Mouse (Mus musculus): Measurements from ENCODE around the gene Arglu1.

DNA sequence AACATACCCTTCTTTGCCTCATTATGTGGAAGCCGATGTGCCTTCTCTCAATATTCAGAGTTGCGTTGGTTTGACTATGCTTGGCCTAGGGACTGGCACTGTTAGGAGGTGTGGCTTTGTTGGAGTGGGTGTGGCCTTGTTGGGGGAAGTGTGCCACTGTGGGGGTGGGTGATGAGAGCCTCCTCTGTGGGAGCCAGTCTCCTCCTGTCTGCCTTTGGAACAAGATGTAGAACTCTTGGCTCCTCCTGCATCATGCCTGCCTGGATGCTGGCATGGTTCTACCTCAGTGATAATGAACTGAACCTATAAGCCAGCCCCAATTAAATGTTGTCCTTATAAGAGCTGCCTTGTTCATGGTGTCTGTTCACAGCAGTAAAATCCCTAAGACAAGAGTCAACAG lies 38.3 kb upstream of the Arglu1 start:
- TF ChIP-seq CTCF (IDR thresholded peaks at IDR 0.05; ENCODE audit: borderline replicate concordance, extremely low read depth, insufficient read depth, insufficient read length) (no peak), POLR2A (IDR thresholded peaks at IDR 0.05; ENCODE audit: borderline replicate concordance, extremely low read depth, insufficient read depth, insufficient read length, poor library complexity, severe bottlenecking) (no peak)
